Mouse (Mus musculus) spleen, adult 10 weeks (tissue): ENCODE results near the gene Gngt1. TPM values are rescaled to one million over a fixed set of nuclear protein-coding genes. Genes with fewer than 3 reads are reported as not detected.

Experiments
- polyA plus RNA-seq: library from polyadenylated mRNA; stranded (reverse); fragments of 350-450 nt; fragmentation: Illumina TruSeq; extraction: RNeasy Lipid Tissue Mini Kit (QIAGEN cat#74804); gene quantifications from one replicate; pipeline ENCODE4 v1.2.3, GENCODE M21; 2015; ENCODE audit warnings: low replicate concordance; ENCODE audit not compliant: insufficient read depth

The Gngt1 gene
- polyA plus RNA-seq: not detected

GRCm38 (mm10) chr6:3993492-3993891 is at the start of gene Gngt1:
Gene Gngt1 (plus strand): TSS chr6:3993792.

GRCm38 (mm10) chr6:3988750-3989149 is 4.8 kb upstream of the Gngt1 start, which contains the start of gene Tfpi2:
Gene Tfpi2 (minus strand): TSS chr6:3988919.

DNA sequence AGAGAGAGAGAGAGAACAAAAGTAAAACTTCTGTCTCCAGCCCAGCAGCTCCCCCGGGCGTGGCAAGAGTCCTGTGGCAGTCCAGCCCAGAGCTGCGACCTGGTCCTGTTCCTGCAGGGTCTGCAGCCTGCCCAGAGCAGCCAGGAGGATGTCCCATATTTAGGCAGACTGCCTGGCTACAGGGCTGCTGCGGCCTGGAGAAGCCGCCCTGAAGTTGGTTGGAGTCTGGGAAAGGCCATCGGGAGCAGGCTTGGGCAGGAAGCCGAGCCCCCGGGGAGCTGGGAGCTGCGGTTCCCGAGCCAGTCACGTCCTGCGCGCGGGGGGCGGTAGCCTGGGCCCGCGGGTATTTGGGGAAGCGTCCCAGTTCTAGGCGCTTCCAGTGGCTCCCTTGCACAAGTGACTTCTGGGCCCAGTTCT is 10.3 kb downstream of the Gngt1 start, which contains the start of gene Gng11:
Gene Gng11 (plus strand): TSS at position 15 of the 417 bp plus-strand sequence.

Other genes starting within 250 kb of the Gngt1 start
- gene Calcr, start 229.1 kb upstream of the Gngt1 start, polyA plus RNA-seq: not detected
- 2.0 TPM for gene Tfpi2, start 4.9 kb upstream of the Gngt1 start, polyA plus RNA-seq
- gene Gng11, start 10.1 kb downstream of the Gngt1 start, polyA plus RNA-seq: 72.2 TPM
- gene Bet1, start 93.2 kb downstream of the Gngt1 start, polyA plus RNA-seq: 51.1 TPM